In genomic region chr15:102041951-102042350, GRCm38 (mm10) we compare ENCODE assay signal across 24 mouse cellular contexts. TPM values are rescaled to one million over a fixed set of nuclear protein-coding genes. Genes with fewer than 3 reads are reported as not detected.
DNase-seq lines count a peak whose midpoint lies in the region; ATAC-seq and TF ChIP-seq lines count a peak whose summit lies in the region.
"Had no signal": no experiment of that assay in that cellular context is flagged by ENCODE, and none has a peak within 500 bp of the region (broad histone marks: within the 10 kb centered on the region; RNA-seq: fewer than 3 reads in every experiment).

No protein-coding gene starts in this region.

- WGBS in lung, embryonic 14.5 days, result 23% methylated on average over 7 of the region's 7 CpGs
- 11% methylated on average over 7 of the region's 7 CpGs for WGBS in intestine, embryonic 16.5 days
- 22% methylated on average over 7 of the region's 7 CpGs for WGBS in limb, embryonic 15.5 days

- H3K4me2 ChIP-seq in lung, embryonic 14.5 days, result peak overlapping the region; percentile 37
- peak overlapping the region; percentile 34 for H3K4me2 ChIP-seq in intestine, embryonic 16.5 days (ENCODE audit: low read depth, low read length)
- H3K4me2 ChIP-seq in limb, embryonic 15.5 days, result peak overlapping the region; percentile 30; the same call in 1 of the 2 replicates
- H3K4me2 ChIP-seq: embryonic facial prominence, embryonic 12.5 days; forebrain, embryonic 13.5 days; heart, embryonic 12.5 days; hindbrain, embryonic 13.5 days; liver, embryonic 13.5 days had no signal

- H3K36me3 ChIP-seq in lung, embryonic 14.5 days (ENCODE audit: insufficient read depth), result no peaks in the 10 kb centered on the region
- H3K36me3 ChIP-seq in intestine, embryonic 16.5 days (ENCODE audit: control insufficient read depth, insufficient read depth, low read length), result no peaks in the 10 kb centered on the region
- no peaks in the 10 kb centered on the region for H3K36me3 ChIP-seq in limb, embryonic 15.5 days
- H3K36me3 ChIP-seq: embryonic facial prominence, embryonic 12.5 days; G1E; heart, embryonic 12.5 days; hindbrain, embryonic 13.5 days; liver, embryonic 13.5 days had no signal

- no peak for TF ChIP-seq CTCF in lung, embryonic 14.5 days (IDR thresholded peaks at IDR 0.05; ENCODE audit: low read depth)

- no peaks in the 10 kb centered on the region for H3K9me3 ChIP-seq in lung, embryonic 14.5 days (ENCODE audit: low read depth, low read length)
- no peaks in the 10 kb centered on the region for H3K9me3 ChIP-seq in intestine, embryonic 16.5 days (ENCODE audit: control insufficient read depth, low read length)
- no peaks in the 10 kb centered on the region for H3K9me3 ChIP-seq in limb, embryonic 15.5 days
- H3K9me3 ChIP-seq: embryonic facial prominence, embryonic 12.5 days; forebrain, embryonic 13.5 days; G1E; heart, embryonic 12.5 days; hindbrain, embryonic 13.5 days; liver, embryonic 13.5 days had no signal

- H3K4me3 ChIP-seq in lung, embryonic 14.5 days (ENCODE audit: low read depth, low read length), result no peak overlapping the region
- H3K4me3 ChIP-seq in intestine, embryonic 16.5 days (ENCODE audit: low read length), result 0 out of 2 replicates have a peak overlapping the region, but pooled peaks have one; percentile 16
- peak overlapping the region; percentile 9 for H3K4me3 ChIP-seq in limb, embryonic 15.5 days
- H3K4me3 ChIP-seq: embryonic facial prominence, embryonic 12.5 days; erythroblast, embryonic 14.5 days; forebrain, embryonic 13.5 days; heart, embryonic 12.5 days; hindbrain, embryonic 13.5 days; liver, embryonic 13.5 days had no signal

- peak; percentile 87 for DNase-seq in heart, adult 11 months
- no peak for DNase-seq in heart, postnatal 4 days
- DNase-seq in lung, embryonic 14.5 days, result no peak
- DNase-seq in lung, postnatal 25 days (ENCODE audit: low spot score), result no peak
- DNase-seq in right cerebral cortex, postnatal 10 days (ENCODE audit: low spot score in 2 of 2), result no peak
- DNase-seq: adrenal gland, postnatal 10 days; cerebellum, postnatal 10 days; heart, postnatal 14 days; liver, embryonic 13.5 days; right cerebral cortex, postnatal 25 days; thymus, postnatal 14 days had no signal

- H3K27ac ChIP-seq in lung, embryonic 14.5 days (ENCODE audit: low read depth), result no peak overlapping the region
- H3K27ac ChIP-seq in intestine, embryonic 16.5 days (ENCODE audit: low read length), result no peak overlapping the region
- H3K27ac ChIP-seq in limb, embryonic 15.5 days, result no peak overlapping the region
- H3K27ac ChIP-seq: embryonic facial prominence, embryonic 12.5 days; forebrain, embryonic 13.5 days; hindbrain, embryonic 13.5 days; liver, embryonic 13.5 days had no signal

- no peaks in the 10 kb centered on the region for H3K4me1 ChIP-seq in lung, embryonic 14.5 days (ENCODE audit: insufficient read depth)
- H3K4me1 ChIP-seq in intestine, embryonic 16.5 days (ENCODE audit: control insufficient read depth, insufficient read depth, low read length), result peaks cover 5% of the 10 kb centered on the region; the same call in 1 of the 2 replicates
- H3K4me1 ChIP-seq in limb, embryonic 15.5 days, result peaks cover 7% of the 10 kb centered on the region; the same call in 1 of the 2 replicates
- H3K4me1 ChIP-seq: embryonic facial prominence, embryonic 12.5 days; forebrain, embryonic 13.5 days; heart, embryonic 12.5 days; hindbrain, embryonic 13.5 days; liver, embryonic 13.5 days had no signal

- no peaks in the 10 kb centered on the region for H3K27me3 ChIP-seq in lung, embryonic 14.5 days (ENCODE audit: insufficient read depth, low read length)
- H3K27me3 ChIP-seq in intestine, embryonic 16.5 days (replicated peaks; ENCODE audit: control insufficient read depth, insufficient read depth, low read length), result no peaks in the 10 kb centered on the region
- H3K27me3 ChIP-seq in limb, embryonic 15.5 days, result no peaks in the 10 kb centered on the region
- H3K27me3 ChIP-seq: embryonic facial prominence, embryonic 12.5 days; forebrain, embryonic 13.5 days; heart, embryonic 12.5 days; hindbrain, embryonic 13.5 days; liver, embryonic 13.5 days had no signal

- no peak for ATAC-seq in lung, embryonic 14.5 days (ENCODE audit: insufficient read depth)
- ATAC-seq in intestine, embryonic 16.5 days, result no peak
- ATAC-seq in limb, embryonic 15.5 days (ENCODE audit: insufficient number of reproducible peaks, low FRiP score, low TSS enrichment, low read depth), result no peak
- ATAC-seq in frontal cortex, adult (ENCODE audit: low TSS enrichment), result no peak
- ATAC-seq: activated CD4-positive, CD25-positive, alpha-beta regulatory T cell, adult 4 months; forebrain, embryonic 13.5 days; inflammation-experienced regulatory T-cells, adult 6 months; midbrain, embryonic 16.5 days had no signal

- no peak overlapping the region for H3K9ac ChIP-seq in lung, embryonic 14.5 days
- H3K9ac ChIP-seq in intestine, embryonic 16.5 days (ENCODE audit: low read depth, low read length), result peak overlapping the region; percentile 16; the same call in 1 of the 2 replicates
- no peak overlapping the region for H3K9ac ChIP-seq in limb, embryonic 15.5 days
- H3K9ac ChIP-seq: embryonic facial prominence, embryonic 12.5 days; forebrain, embryonic 13.5 days; heart, embryonic 12.5 days; hindbrain, embryonic 13.5 days; liver, embryonic 13.5 days had no signal

RNA-seq across cellular contexts. Expression of gene Krt18, which starts 14.0 kb away (rescaled TPM):
- total RNA-seq in heart, postnatal 4 days (2021), result 10 to 100 TPM; 14.9 to 15.4 TPM
- 148 TPM in 2 replicates for polyA plus RNA-seq in lung, embryonic 14.5 days (2014; fragmentation: Nextera tagmentation; extraction: Ambion mirVana)
- 353 and 370 TPM in 2 replicates for polyA plus RNA-seq in intestine, embryonic 16.5 days (2015; fragmentation: Nextera tagmentation; extraction: Ambion mirVana)
- polyA plus RNA-seq in limb, embryonic 15.5 days (2015; fragmentation: Nextera tagmentation; extraction: Ambion mirVana), result 39.0 and 44.4 TPM in 2 replicates
- total RNA-seq: G1E had no signal
- polyA plus RNA-seq: activated CD4-positive, CD25-positive, alpha-beta regulatory T cell, adult 4 months; G1E had no signal

RNA-seq across cellular contexts. Expression of gene Eif4b, which starts 31.6 kb away (rescaled TPM):
- total RNA-seq in heart, postnatal 4 days (2021), result 100 to 1,000 TPM; 142 to 145 TPM
- 134 and 137 TPM in 2 replicates for polyA plus RNA-seq in lung, embryonic 14.5 days (2014; fragmentation: Nextera tagmentation; extraction: Ambion mirVana)
- polyA plus RNA-seq in intestine, embryonic 16.5 days (2015; fragmentation: Nextera tagmentation; extraction: Ambion mirVana), result 112 and 117 TPM in 2 replicates
- polyA plus RNA-seq in limb, embryonic 15.5 days (2015; fragmentation: Nextera tagmentation; extraction: Ambion mirVana), result 103 and 111 TPM in 2 replicates

RNA-seq across cellular contexts. Expression of gene Krt8, which starts 37.7 kb away (rescaled TPM):
- 1 to 10 TPM; 6.2 to 6.4 TPM for total RNA-seq in heart, postnatal 4 days (2021)
- polyA plus RNA-seq in lung, embryonic 14.5 days (2014; fragmentation: Nextera tagmentation; extraction: Ambion mirVana), result 183 and 192 TPM in 2 replicates
- 1,017 and 1,065 TPM in 2 replicates for polyA plus RNA-seq in intestine, embryonic 16.5 days (2015; fragmentation: Nextera tagmentation; extraction: Ambion mirVana)
- 70.8 and 75.5 TPM in 2 replicates for polyA plus RNA-seq in limb, embryonic 15.5 days (2015; fragmentation: Nextera tagmentation; extraction: Ambion mirVana)
- total RNA-seq: G1E; neutrophil, adult 5-6 weeks had no signal
- polyA plus RNA-seq: activated CD4-positive, CD25-positive, alpha-beta regulatory T cell, adult 4 months; G1E had no signal

RNA-seq across cellular contexts. Expression of gene Tns2, which starts 58.3 kb away (rescaled TPM):
- total RNA-seq in heart, postnatal 4 days (2021), result 10 to 100 TPM; 65.8 to 70.3 TPM
- polyA plus RNA-seq in lung, embryonic 14.5 days (2014; fragmentation: Nextera tagmentation; extraction: Ambion mirVana), result 48.3 and 56.9 TPM in 2 replicates
- 26.4 and 28.6 TPM in 2 replicates for polyA plus RNA-seq in intestine, embryonic 16.5 days (2015; fragmentation: Nextera tagmentation; extraction: Ambion mirVana)
- polyA plus RNA-seq in limb, embryonic 15.5 days (2015; fragmentation: Nextera tagmentation; extraction: Ambion mirVana), result 47.5 and 48.6 TPM in 2 replicates
